Mouse (Mus musculus) stomach, postnatal 0 days (tissue): Measurements from ENCODE around the gene Rtkn2. TPM values are rescaled to one million over a fixed set of nuclear protein-coding genes. Genes with fewer than 3 reads are reported as not detected.
A peak's percentile ranks its signal among the peaks of the same experiment; 100 is the strongest.

Experiments
- ATAC-seq: fragments of 200-750 bp; cut with Nextera tagmentation; 2 replicates; pipeline ENCODE4 v1.8.0; 2017; ENCODE audit not compliant: low FRiP score, low TSS enrichment
- DNase-seq: peaks from one replicate; pipeline ENCODE4 v3.0.0-alpha.2; 2016; ENCODE audit warnings: low spot score
- H3K27ac ChIP-seq: fragments of 300-500 bp; sonication (generic); replicated peaks from 2 replicates; pipeline ENCODE4 v1.5.1; 2014; ENCODE audit warnings: mild to moderate bottlenecking, control low read depth
- H3K27me3 ChIP-seq: fragments of 300-500 bp; sonication (generic); 2 replicates; pipeline ENCODE4 v1.6.1; 2014; ENCODE audit warnings: low read length; ENCODE audit not compliant: control insufficient read depth, insufficient read depth
- H3K36me3 ChIP-seq: fragments of 300-500 bp; sonication (generic); 2 replicates; pipeline ENCODE4 v1.6.1; 2014; ENCODE audit warnings: low read length, mixed read lengths; ENCODE audit not compliant: control insufficient read depth, insufficient read depth
- H3K4me1 ChIP-seq: fragments of 300-500 bp; sonication (generic); replicated peaks from 2 replicates; pipeline ENCODE4 v1.6.1; 2014; ENCODE audit warnings: antibody characterized with exemption; ENCODE audit not compliant: control insufficient read depth, insufficient read depth
- H3K4me2 ChIP-seq: fragments of 300-500 bp; sonication (generic); replicated peaks from 2 replicates; pipeline ENCODE4 v1.6.1; 2014; ENCODE audit warnings: low read depth, mild to moderate bottlenecking, control low read depth, moderate library complexity
- H3K4me3 ChIP-seq: fragments of 300-500 bp; sonication (generic); 2 replicates; pipeline ENCODE4 v1.5.1; 2014; ENCODE audit warnings: low read depth, low read length, control low read depth
- H3K9ac ChIP-seq: fragments of 300-500 bp; sonication (generic); 2 replicates; pipeline ENCODE4 v1.6.1; 2014; ENCODE audit warnings: mild to moderate bottlenecking, low read length, control low read depth, mixed read lengths
- H3K9me3 ChIP-seq: fragments of 300-500 bp; sonication (generic); 2 replicates; pipeline ENCODE4 v1.6.1; 2016; ENCODE audit warnings: low read length; ENCODE audit not compliant: control insufficient read depth
- CTCF ChIP-seq: IDR thresholded peaks from 2 replicates; pipeline ENCODE4 v1.5.1; 2016; ENCODE audit warnings: antibody characterized with exemption, low read depth, mild to moderate bottlenecking, moderate library complexity
- EP300 ChIP-seq: optimal IDR thresholded peaks from 2 replicates; pipeline ENCODE3; 2016; ENCODE audit warnings: antibody characterized with exemption
- WGBS: fragments of 180-500 bp; shearing (Covaris S2); extraction: QIAGEN DNeasy Blood & Tissue Kit; methylation state at CpG from one replicate; pipeline ENCODE4 v1.1.7; 2014; 5-methylcytosine and 5-hydroxymethylcytosine counted together
- polyA plus RNA-seq: library from polyadenylated mRNA; unstranded; fragments of >200 nt; fragmentation: Nextera tagmentation; extraction: Ambion mirVana; gene quantifications from 2 replicates; pipeline ENCODE4 v1.2.1, GENCODE M21; 2015

Gene Rtkn2
- polyA plus RNA-seq, 1 experiment from 2014 or later = 1.8 TPM

- ATAC-seq = no peak
- WGBS = 89% methylated on average over 1 of the region's 1 CpGs
- H3K4me2 ChIP-seq = no peak overlapping the region
These were observed 79.0 kb downstream of the Rtkn2 start for GRCm38 (mm10) chr10:68058378-68058777.

DNA sequence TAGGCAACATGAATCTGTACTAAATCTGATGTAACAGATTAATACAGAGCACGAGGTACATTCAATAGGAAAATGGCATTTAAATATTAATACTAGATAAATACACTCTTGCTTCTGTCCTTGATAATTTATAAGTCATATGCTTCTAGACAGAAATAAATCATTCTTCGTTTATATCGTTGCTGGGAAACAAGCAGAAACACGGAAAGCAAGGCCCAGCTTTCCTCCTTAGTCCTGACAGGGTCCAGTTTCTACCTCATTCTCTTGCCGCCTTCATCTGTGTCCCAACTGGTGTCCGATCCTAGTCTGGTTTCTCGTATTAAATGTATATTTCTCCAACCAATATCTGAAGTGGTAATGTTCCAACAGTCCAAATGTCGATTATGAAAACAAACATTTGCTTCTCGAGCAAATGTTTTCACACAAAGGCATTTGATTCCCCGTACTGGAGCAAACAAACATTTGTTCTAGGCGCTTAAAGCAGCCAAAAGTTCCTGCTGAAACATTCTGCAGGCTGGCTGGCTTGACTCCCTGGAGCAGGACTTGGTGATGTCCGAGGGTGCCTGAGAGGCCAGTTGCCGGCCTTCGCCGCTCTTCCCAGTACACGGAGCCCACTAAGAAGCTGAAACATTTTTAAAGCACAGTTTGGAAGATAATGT, 81.3 kb downstream of the Rtkn2 start:
- TF ChIP-seq CTCF (no peak), EP300 (peak; percentile 55)
- Histone ChIP-seq H3K9ac (no peak overlapping the region), H3K36me3 (no peaks in the 10 kb centered on the region), H3K9me3 (no peaks in the 10 kb centered on the region), H3K27me3 (no peaks in the 10 kb centered on the region), H3K27ac (peak overlapping the region; percentile 81), H3K4me3 (no peak overlapping the region), H3K4me1 (peaks cover 3% of the 10 kb centered on the region; the same call in 1 of the 2 replicates), H3K4me2 (peak overlapping the region; percentile 26; the same call in 1 of the 2 replicates)
- no peak for ATAC-seq
- DNase-seq = peak; percentile 47
- WGBS = 18% methylated on average over 16 of the region's 16 CpGs

More at GRCm38 (mm10) chr10:68058378-68058777, 79.0 kb downstream of the Rtkn2 start:
- Histone ChIP-seq H3K9ac (no peak overlapping the region), H3K36me3 (no peaks in the 10 kb centered on the region), H3K9me3 (no peaks in the 10 kb centered on the region), H3K4me3 (no peak overlapping the region), H3K27ac (no peak overlapping the region), H3K27me3 (no peaks in the 10 kb centered on the region), H3K4me1 (peaks cover 3% of the 10 kb centered on the region; the same call in 1 of the 2 replicates)
- no peak for DNase-seq
- TF ChIP-seq EP300 (no peak), CTCF (peak; percentile 43)

DNA sequence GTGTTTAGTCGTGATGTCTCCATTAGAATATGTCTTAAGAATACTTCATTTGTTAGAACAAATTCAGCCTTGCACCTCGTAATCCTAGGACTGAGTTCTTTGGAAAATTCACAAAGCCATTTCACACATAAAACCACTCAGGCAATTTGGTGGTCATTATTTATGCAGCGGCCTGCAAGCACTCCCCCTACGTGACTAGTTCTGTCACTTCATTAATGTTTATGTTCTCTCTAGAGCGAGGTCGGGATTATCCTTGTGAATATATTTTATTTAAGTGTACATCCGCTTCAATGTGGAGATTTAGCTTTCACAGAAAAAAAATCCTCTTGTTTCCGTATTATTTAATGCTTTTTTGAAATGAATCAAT, 81.9 kb downstream of the Rtkn2 start:
- Histone ChIP-seq H3K27ac (peak overlapping the region; percentile 81), H3K9ac (no peak overlapping the region), H3K4me2 (peak overlapping the region; percentile 26; the same call in 1 of the 2 replicates), H3K4me1 (peaks cover 3% of the 10 kb centered on the region; the same call in 1 of the 2 replicates), H3K4me3 (no peak overlapping the region), H3K9me3 (no peaks in the 10 kb centered on the region), H3K27me3 (no peaks in the 10 kb centered on the region), H3K36me3 (no peaks in the 10 kb centered on the region)
- 31% methylated on average over 8 of the region's 8 CpGs for WGBS
- DNase-seq (no peak), ATAC-seq (no peak)
- TF ChIP-seq CTCF (no peak), EP300 (no peak)

DNA sequence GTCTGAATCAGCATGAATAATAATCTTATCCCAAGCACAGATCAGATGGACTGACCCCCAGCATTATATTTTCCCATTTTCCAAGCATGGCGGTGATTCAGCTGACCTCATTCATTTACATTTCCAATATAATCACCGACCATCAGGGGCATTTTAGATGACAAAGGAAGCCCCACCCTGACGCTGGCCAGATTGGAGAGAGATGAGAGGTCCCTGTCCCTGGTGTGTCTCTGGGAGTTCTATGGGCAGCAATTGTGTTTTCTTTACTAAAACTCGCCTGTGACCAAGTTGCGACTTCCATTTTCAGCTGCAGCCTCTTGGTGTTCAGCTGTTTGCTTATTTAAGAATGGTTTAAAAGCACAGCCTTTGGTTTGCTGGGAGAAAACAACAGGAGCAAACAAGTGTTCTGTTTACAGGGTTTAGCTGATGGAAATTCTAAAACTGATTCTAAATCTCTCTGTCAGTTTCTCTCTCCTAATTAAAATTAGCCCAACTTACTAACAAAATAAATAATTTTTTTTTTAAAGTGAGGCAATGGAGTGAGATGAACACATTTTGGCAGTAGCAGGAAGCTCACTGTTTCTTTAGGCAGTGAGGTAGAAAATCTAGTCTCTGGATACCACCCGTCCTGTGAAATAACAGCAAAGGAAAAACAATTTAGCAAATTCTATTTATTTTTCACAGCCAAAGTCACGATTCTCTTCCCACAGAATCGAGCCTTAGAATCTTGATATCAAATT, 84.6 kb downstream of the Rtkn2 start:
- no peak overlapping the region for H3K4me2 ChIP-seq
- ATAC-seq = no peak
- WGBS = 54% methylated on average over 8 of the region's 8 CpGs

GRCm38 (mm10) chr10:68064571-68064970, 85.2 kb downstream of the Rtkn2 start:
- Histone ChIP-seq H3K9ac (no peak overlapping the region), H3K4me3 (no peak overlapping the region), H3K4me2 (no peak overlapping the region), H3K27me3 (no peaks in the 10 kb centered on the region), H3K4me1 (peaks cover 3% of the 10 kb centered on the region; the same call in 1 of the 2 replicates), H3K36me3 (no peaks in the 10 kb centered on the region), H3K9me3 (no peaks in the 10 kb centered on the region), H3K27ac (no peak overlapping the region)
- DNase-seq (no peak), ATAC-seq (no peak)
- 90% methylated on average over 10 of the region's 10 CpGs for WGBS
- TF ChIP-seq EP300 = no peak
- TF ChIP-seq CTCF = no peak

More for the DNA sequence above, 84.6 kb downstream of the Rtkn2 start:
- no peak for TF ChIP-seq CTCF
- TF ChIP-seq EP300 = no peak
- H3K27ac ChIP-seq = no peak overlapping the region
- no peak for DNase-seq
- no peak overlapping the region for H3K9ac ChIP-seq
- no peaks in the 10 kb centered on the region for H3K27me3 ChIP-seq
- H3K9me3 ChIP-seq = no peaks in the 10 kb centered on the region
- H3K4me1 ChIP-seq = peaks cover 3% of the 10 kb centered on the region; the same call in 1 of the 2 replicates
- H3K4me3 ChIP-seq = no peak overlapping the region
- H3K36me3 ChIP-seq = no peaks in the 10 kb centered on the region

GRCm38 (mm10) chr10:68066173-68066572, 86.8 kb downstream of the Rtkn2 start:
- Histone ChIP-seq H3K9me3 (no peaks in the 10 kb centered on the region), H3K27ac (no peak overlapping the region), H3K4me1 (no peaks in the 10 kb centered on the region), H3K27me3 (no peaks in the 10 kb centered on the region), H3K4me2 (no peak overlapping the region), H3K9ac (no peak overlapping the region), H3K36me3 (no peaks in the 10 kb centered on the region), H3K4me3 (no peak overlapping the region)
- no peak for ATAC-seq
- DNase-seq = no peak
- no peak for TF ChIP-seq CTCF
- no peak for TF ChIP-seq EP300
- 87% methylated on average over 5 of the region's 5 CpGs for WGBS
